In the genomic region with DNA sequence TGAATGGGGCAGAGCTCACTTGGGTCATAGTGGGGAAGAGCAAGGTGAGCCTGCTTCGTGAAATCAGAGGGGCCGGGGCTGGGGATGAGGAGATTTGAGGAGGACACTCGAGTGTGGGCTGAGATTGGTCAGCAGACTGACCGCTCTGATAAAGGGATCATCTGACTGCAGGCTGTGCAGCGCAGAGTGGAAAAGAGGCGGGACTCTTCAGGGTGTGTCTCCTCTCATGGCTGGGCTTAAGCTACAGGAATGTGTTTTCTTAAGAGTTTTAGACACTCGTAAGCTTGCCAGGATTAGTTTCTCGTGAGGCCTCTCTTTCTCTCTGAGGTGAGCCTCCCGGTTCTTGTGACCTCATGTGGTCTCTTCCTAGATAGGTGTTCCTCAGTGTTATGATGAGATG, we compare ENCODE assay signal across 26 mouse cellular contexts. TPM values are rescaled to one million over a fixed set of nuclear protein-coding genes. Genes with fewer than 3 reads are reported as not detected.
"Had no signal": no experiment of that assay in that cellular context is flagged by ENCODE, and none has a peak within 500 bp of the region (broad histone marks: within the 10 kb centered on the region; RNA-seq: fewer than 3 reads in every experiment).

No protein-coding gene starts in this region.

RNA-seq across cellular contexts. Expression of gene Plac9a, which starts 21.1 kb away (rescaled TPM):
- polyA plus RNA-seq: limb, embryonic 10.5 days; limb, embryonic 11.5 days; limb, embryonic 12.5 days; limb, embryonic 13.5 days; limb, embryonic 15.5 days; liver, adult 2 months; liver, embryonic 11.5 days; liver, embryonic 12.5 days; liver, embryonic 16.5 days; liver, postnatal 0 days; macrophage; midbrain, embryonic 10.5 days; midbrain, embryonic 11.5 days; midbrain, embryonic 12.5 days; midbrain, embryonic 13.5 days; midbrain, embryonic 14.5 days; midbrain, embryonic 16.5 days; midbrain, postnatal 0 days; neural tube, embryonic 11.5 days had no signal

RNA-seq across cellular contexts. Expression of gene Cphx1, which starts 56.3 kb away (rescaled TPM):
- polyA plus RNA-seq: limb, embryonic 10.5 days; limb, embryonic 11.5 days; limb, embryonic 12.5 days; limb, embryonic 13.5 days; limb, embryonic 15.5 days; liver, embryonic 12.5 days; liver, embryonic 13.5 days; liver, embryonic 15.5 days; liver, embryonic 16.5 days; lung, adult 2 months; lung, embryonic 14.5 days; lung, embryonic 15.5 days; macrophage; midbrain, embryonic 10.5 days; midbrain, embryonic 11.5 days; midbrain, embryonic 12.5 days; midbrain, embryonic 13.5 days; midbrain, embryonic 14.5 days; midbrain, embryonic 15.5 days; midbrain, embryonic 16.5 days; myocyte; neural tube, embryonic 11.5 days had no signal
